Mouse (Mus musculus) layer of hippocampus, postnatal 36 days (tissue): ENCODE data around the gene Unc13d. TPM values are rescaled to one million over a fixed set of nuclear protein-coding genes. Genes with fewer than 3 reads are reported as not detected.
A peak's percentile ranks its signal among the peaks of the same experiment; 100 is the strongest.
"Not testable (repeated sequence)": the region's sequence is repeated elsewhere in the genome, so short reads cannot be mapped to it uniquely, and the experiment has no call there.

Source experiments
- DNase-seq, 2 experiments: peaks; one replicate each; pipeline ENCODE4 v3.0.0; 2022
- total RNA-seq, 2 experiments: library from RNA; stranded (reverse); gene quantifications; 2 replicates each; pipeline ENCODE4 v1.2.3; 2021

Unc13d gene
- total RNA-seq, 2 experiments from 2014 or later: 1.9 to 2.4 TPM

- no peak for DNase-seq
Observed at GRCm38 (mm10) chr11:116043286-116043685, 34.5 kb downstream of the Unc13d start.

- no peak for DNase-seq
Observed at GRCm38 (mm10) chr11:116042372-116043138, 35.2 kb downstream of the Unc13d start.

GRCm38 (mm10) chr11:116041833-116042232 is 35.9 kb downstream of the Unc13d start:
- no peak for DNase-seq

GRCm38 (mm10) chr11:116040593-116040992 is 37.2 kb downstream of the Unc13d start:
- DNase-seq: no peak

GRCm38 (mm10) chr11:116037826-116038225 is 39.9 kb downstream of the Unc13d start:
- DNase-seq: no peak

- DNase-seq: no peak
Observed at GRCm38 (mm10) chr11:116036671-116037070, 41.1 kb downstream of the Unc13d start.

- no peak for DNase-seq
Observed at GRCm38 (mm10) chr11:116034584-116034983, 43.2 kb downstream of the Unc13d start.

GRCm38 (mm10) chr11:116030898-116031845 is 46.6 kb downstream of the Unc13d start:
- no peak for DNase-seq

- DNase-seq: peak; percentile 98
Observed at GRCm38 (mm10) chr11:116030088-116030897, 47.5 kb downstream of the Unc13d start, which contains the start of gene Unk. Gene Unk, plus strand, starts transcription at chr11:116030322.

- DNase-seq: no peak
Observed at GRCm38 (mm10) chr11:116029086-116029865, 48.5 kb downstream of the Unc13d start.

GRCm38 (mm10) chr11:116028177-116028865 is 49.4 kb downstream of the Unc13d start:
- no peak for DNase-seq

- DNase-seq: no peak
Observed at GRCm38 (mm10) chr11:116027756-116028155, 50.0 kb downstream of the Unc13d start, which contains the start of gene H3f3b. Gene H3f3b, minus strand, starts transcription at chr11:116027962.

- no peak for DNase-seq
Observed at GRCm38 (mm10) chr11:116025056-116025845, 52.5 kb downstream of the Unc13d start.

GRCm38 (mm10) chr11:116024356-116024808 is 53.4 kb downstream of the Unc13d start:
- peak; percentile 93 to 95 for DNase-seq

- DNase-seq: peak; percentile 79 to 84
Observed at GRCm38 (mm10) chr11:116023771-116024355, 53.9 kb downstream of the Unc13d start.

- not testable (repeated sequence) for DNase-seq
Observed at GRCm38 (mm10) chr11:116023074-116023770, 54.5 kb downstream of the Unc13d start.

GRCm38 (mm10) chr11:116022256-116022780 is 55.4 kb downstream of the Unc13d start:
- no peak for DNase-seq
